Mouse (Mus musculus) testis, postnatal 10 days (tissue): ENCODE results near the gene Smad9.

ENCODE experiments used
- DNase-seq: peaks from one replicate; pipeline ENCODE4 v3.0.0; 2021; ENCODE audit warnings: low spot score

Smad9 gene

DNA sequence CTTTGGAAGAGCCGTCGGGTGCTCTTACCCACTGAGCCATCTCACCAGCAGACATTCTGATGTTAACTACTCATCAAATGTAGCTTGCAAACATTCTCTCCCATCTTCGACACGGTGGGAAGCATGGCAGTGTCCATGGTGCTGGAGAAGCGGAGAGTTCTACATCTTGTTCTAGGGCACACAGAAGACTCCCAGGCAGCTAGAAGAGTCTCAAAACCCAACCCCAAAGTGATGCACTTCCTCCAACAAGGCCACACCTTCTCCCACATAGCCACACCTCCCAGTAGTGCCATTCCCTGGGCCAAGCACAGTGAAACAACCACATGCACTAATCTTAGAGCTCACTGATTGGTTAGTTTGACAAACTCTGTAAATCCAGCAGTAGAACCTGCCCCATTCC, 53.7 kb downstream of the Smad9 start:
- DNase-seq, result no peak

DNA sequence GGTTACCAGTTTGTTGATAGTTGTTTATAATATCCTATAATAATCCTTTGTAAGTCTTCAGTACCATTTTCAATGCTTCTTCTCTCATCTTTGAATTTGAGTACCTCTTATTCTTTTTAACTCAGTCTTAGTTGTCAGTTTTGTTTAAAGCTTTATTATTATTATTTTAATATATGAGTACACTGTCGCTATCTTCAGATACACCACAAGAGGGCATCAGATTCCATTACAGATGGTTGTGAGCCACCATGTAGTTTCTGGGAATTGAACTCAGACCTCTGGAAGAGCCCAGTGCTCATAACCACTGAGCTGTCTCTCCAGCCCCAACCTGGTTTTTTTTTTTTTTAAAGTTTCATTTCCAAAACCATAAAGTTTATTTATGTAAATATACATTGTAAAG, 56.2 kb downstream of the Smad9 start:
- no peak for DNase-seq

DNA sequence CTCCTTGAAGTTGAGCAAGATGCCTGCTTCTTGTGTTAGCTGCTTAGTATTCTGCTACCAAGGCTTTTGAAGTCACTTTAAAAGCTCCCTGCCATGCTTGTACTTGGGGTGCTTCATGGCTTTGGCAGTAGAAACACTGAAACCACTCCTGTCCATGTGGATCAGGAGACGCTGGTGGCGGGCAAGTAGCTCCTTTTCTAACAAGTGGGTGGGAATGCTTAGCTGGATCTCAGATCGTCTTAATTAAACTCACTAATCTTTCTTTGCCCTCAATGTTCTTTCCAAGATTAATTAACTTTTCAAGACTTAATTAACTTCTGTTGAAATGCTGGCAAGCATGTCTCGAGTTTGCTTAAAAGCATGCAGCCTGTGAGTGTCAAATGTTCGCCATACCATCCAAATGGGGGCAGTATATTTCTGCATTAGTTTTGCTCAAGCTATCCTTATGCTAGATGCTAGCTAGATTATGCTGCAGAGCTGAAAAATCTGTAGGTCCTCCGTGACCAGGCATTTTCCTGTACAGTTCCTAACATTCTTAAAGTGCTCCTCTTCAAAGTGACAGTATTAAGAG, 58.1 kb downstream of the Smad9 start:
- no peak for DNase-seq

DNA sequence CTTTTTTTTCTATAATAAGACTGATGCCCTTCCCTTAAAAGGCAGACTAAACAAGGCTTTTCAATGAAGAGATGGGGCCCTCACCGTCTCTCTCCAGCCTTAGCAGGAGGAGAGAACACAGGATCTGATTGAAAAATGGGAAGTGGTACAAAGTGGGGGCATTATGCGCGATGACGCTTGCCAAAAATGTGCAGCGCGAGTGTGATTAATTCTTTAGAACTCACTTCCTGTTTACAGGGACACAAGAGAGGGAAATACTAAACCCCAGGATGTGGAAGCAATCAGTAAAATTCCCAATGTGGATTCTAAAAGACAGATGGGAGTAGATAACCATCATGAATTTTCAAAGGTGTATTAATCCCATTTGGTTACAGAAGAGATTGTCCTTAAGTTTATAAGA, 59.2 kb downstream of the Smad9 start:
- no peak for DNase-seq

DNA sequence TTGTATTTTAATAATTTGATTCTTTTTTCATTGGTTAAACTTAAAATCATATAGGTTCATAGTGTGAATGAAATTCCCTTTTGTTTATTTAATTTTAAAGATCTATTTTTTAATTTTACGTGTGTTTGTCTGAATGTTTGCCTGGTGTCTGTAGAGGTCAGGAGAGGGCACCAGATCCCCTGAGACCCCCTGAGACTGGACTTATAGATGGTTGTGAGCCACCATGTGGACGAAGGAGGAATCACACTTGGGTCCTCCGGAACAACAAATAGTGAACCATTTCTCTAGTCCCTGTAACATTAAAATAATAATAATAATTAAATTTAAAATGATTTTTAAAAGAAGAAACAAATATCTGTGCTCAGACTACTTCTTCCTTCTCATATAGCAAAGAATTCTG, 59.9 kb downstream of the Smad9 start:
- DNase-seq, result peak; percentile 68

DNA sequence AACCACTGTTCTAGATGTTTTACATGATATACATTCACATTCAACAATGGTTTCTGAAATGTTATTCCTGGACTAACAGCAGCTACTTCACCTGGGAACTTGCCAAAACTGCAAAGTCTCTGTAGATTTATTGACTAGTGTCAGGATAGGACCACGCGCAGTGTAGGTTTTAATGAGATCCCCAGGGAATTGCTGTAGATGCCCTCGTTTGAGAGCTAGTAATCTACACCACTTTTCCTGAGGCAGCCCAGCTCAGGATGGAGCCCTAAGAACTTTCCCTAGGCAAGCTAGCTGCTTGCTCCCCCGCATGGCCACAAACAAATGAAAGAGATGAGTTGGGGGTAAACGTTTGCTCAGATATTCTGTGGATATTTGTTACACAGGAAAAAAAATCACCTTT, 67.1 kb downstream of the Smad9 start:
- no peak for DNase-seq

DNA sequence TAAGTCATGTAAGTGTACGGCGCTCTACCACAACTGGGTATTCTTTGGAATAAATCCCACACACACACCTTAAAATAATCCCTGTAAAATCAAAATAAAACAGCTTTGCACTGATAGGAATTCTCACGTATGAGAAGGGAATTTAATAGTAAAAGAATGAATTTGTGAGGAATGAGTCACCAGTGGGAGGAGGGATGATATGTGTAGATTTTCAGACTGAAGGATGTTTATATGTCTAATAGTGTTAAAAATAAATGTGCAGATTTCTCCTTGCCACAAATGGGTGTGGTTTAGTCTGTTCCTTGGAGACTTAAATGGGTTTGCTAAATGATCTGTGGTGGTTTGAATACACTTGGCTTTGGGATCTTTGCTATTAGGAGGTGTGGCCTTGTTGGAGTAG, 77.1 kb downstream of the Smad9 start:
- DNase-seq, result no peak

DNA sequence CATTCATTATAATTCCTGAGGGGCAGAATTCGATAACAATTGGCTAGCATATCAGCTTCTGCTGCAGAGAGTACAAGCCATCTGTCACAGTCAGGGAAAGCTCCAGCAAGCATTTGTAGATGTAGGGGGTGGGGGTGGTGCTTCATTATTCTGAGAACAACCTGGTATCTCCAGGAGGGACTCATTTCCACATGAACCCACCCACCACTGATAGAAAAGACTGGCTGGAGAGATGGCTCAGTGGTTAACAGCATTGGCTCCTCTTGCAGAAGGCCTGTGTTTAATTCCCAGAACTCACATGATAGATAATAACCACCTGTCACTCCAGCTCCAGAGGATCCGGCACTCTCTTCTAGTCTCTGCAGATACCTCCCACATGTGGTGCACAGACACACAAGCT, 80.0 kb downstream of the Smad9 start:
- DNase-seq, result no peak
